28 mouse cellular contexts compared by ENCODE assay signal in the genomic region with DNA sequence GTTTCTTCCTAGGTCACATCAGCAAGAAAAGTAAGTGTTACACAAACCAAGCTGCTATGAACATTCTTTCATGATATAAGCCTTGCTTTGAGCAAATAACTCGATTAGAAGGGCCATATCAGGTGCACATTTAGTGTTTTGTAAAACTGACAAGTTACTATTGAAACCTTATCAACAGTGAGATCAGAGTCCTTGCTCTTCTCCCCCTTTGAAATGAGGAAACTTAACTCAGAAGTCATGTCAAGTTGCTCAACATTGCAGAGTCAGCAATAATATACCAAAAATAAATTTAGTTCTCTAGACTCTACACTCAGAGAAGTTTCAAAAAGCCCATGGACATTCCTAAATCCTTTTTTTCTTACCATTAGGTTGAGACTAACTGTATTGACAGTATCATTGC.
DNase-seq lines count a peak whose midpoint lies in the region; ATAC-seq and TF ChIP-seq lines count a peak whose summit lies in the region.
"Had no signal": no experiment of that assay in that cellular context is flagged by ENCODE, and none has a peak within 500 bp of the region (broad histone marks: within the 10 kb centered on the region; RNA-seq: fewer than 3 reads in every experiment).

No protein-coding gene starts in this region.

- TF ChIP-seq CTCF in lung, postnatal 0 days (IDR thresholded peaks at IDR 0.05): no peak

- no peak overlapping the region for H3K9ac ChIP-seq in lung, postnatal 0 days (replicated peaks; ENCODE audit: low read depth)
- H3K9ac ChIP-seq in ES-E14 (ENCODE audit: insufficient read depth, low read depth, low read length, poor library complexity, severe bottlenecking): no peak overlapping the region
- H3K9ac ChIP-seq: embryonic facial prominence, embryonic 13.5 days; forebrain, embryonic 13.5 days; hindbrain, embryonic 13.5 days; intestine, embryonic 15.5 days had no signal

- H3K4me2 ChIP-seq in lung, postnatal 0 days (replicated peaks; ENCODE audit: low read depth, low read length): no peak overlapping the region
- H3K4me2 ChIP-seq: embryonic facial prominence, embryonic 13.5 days; forebrain, embryonic 13.5 days; hindbrain, embryonic 13.5 days; intestine, embryonic 15.5 days had no signal

- no peaks in the 10 kb centered on the region for H3K36me3 ChIP-seq in lung, postnatal 0 days (ENCODE audit: insufficient read depth, low read length)
- no peaks in the 10 kb centered on the region for H3K36me3 ChIP-seq in ES-E14 (ENCODE audit: control insufficient read depth, insufficient read depth, low read length, poor library complexity, severe bottlenecking)
- no peaks in the 10 kb centered on the region for H3K36me3 ChIP-seq in forebrain, embryonic 10.5 days (replicated peaks)
- H3K36me3 ChIP-seq: embryonic facial prominence, embryonic 10.5 days; embryonic facial prominence, embryonic 13.5 days; G1E; heart, embryonic 10.5 days; hindbrain, embryonic 10.5 days; hindbrain, embryonic 13.5 days; intestine, embryonic 15.5 days had no signal

- H3K4me3 ChIP-seq in lung, postnatal 0 days (ENCODE audit: low read depth, low read length): no peak overlapping the region
- H3K4me3 ChIP-seq in ES-E14 (ENCODE audit: insufficient read depth in 1 of 2, low read depth in 1 of 2, low read length in 2 of 2, poor library complexity in 1 of 2, severe bottlenecking in 1 of 2): no peak overlapping the region
- no peak overlapping the region for H3K4me3 ChIP-seq in forebrain, embryonic 10.5 days
- H3K4me3 ChIP-seq: embryonic facial prominence, embryonic 10.5 days; embryonic facial prominence, embryonic 13.5 days; erythroblast, embryonic 14.5 days; forebrain, embryonic 13.5 days; gastrocnemius, adult 2 months; heart, adult 2 months; heart, embryonic 10.5 days; hindbrain, embryonic 10.5 days; hindbrain, embryonic 13.5 days; intestine, embryonic 15.5 days had no signal

- no peak overlapping the region for H3K27ac ChIP-seq in lung, postnatal 0 days (ENCODE audit: low read length)
- no peak overlapping the region for H3K27ac ChIP-seq in ES-E14 (ENCODE audit: insufficient read depth, low read depth, low read length, poor library complexity, severe bottlenecking)
- H3K27ac ChIP-seq in forebrain, embryonic 10.5 days: no peak overlapping the region
- H3K27ac ChIP-seq: embryonic facial prominence, embryonic 10.5 days; embryonic facial prominence, embryonic 13.5 days; forebrain, embryonic 13.5 days; gastrocnemius, adult 2 months; heart, adult 2 months; heart, embryonic 10.5 days; hindbrain, embryonic 10.5 days; hindbrain, embryonic 13.5 days; intestine, embryonic 15.5 days had no signal

- WGBS in lung, postnatal 0 days: 41% methylated on average over 1 of the region's 1 CpGs
- 73% methylated on average over 1 of the region's 1 CpGs for WGBS in forebrain, embryonic 10.5 days

- peaks cover 5% of the 10 kb centered on the region; the same call in 1 of the 2 replicates for H3K4me1 ChIP-seq in lung, postnatal 0 days (ENCODE audit: insufficient read depth, low read depth, low read length)
- no peaks in the 10 kb centered on the region for H3K4me1 ChIP-seq in ES-E14 (ENCODE audit: control insufficient read depth in 2 of 2, insufficient read depth in 2 of 2, low read length in 2 of 2, poor library complexity in 1 of 2)
- peaks cover 5% of the 10 kb centered on the region; the same call in 1 of the 2 replicates for H3K4me1 ChIP-seq in forebrain, embryonic 10.5 days
- H3K4me1 ChIP-seq: heart, embryonic 10.5 days; intestine, embryonic 15.5 days had no signal

- ATAC-seq in lung, postnatal 0 days: no peak
- peak; percentile 52 for ATAC-seq in granulocyte monocyte progenitor cell, adult 5-6 weeks (replicated peaks; ENCODE audit: poor library complexity, severe bottlenecking)
- ATAC-seq in megakaryocyte progenitor cell, adult 5-6 weeks (replicated peaks; ENCODE audit: poor library complexity): peak; percentile 38; the same call in 1 of the 2 replicates
- ATAC-seq: hindbrain, embryonic 16.5 days; intestine, embryonic 15.5 days; Patski had no signal

- no peak for TF ChIP-seq EP300 in lung, postnatal 0 days (IDR thresholded peaks at IDR 0.05)

- DNase-seq in lung, postnatal 0 days (ENCODE audit: low spot score): peak; percentile 28
- DNase-seq in lung, postnatal 36 days: no peak
- no peak for DNase-seq in ES-E14 (ENCODE audit: low read depth, low spot score)
- no peak for DNase-seq in forebrain, embryonic 10.5 days (ENCODE audit: extremely low spot score, low spot score)
- DNase-seq in embryo, embryonic 9.5 days (ENCODE audit: extremely low spot score): no peak
- no peak for DNase-seq in T-cell, adult 2 months (ENCODE audit: low spot score)
- DNase-seq: adrenal gland, adult 2 months; adrenal gland, postnatal 14 days; cerebellum, adult 11-12 months; cerebellum, adult 8-10 months; cerebellum, postnatal 36 days; gastrocnemius, adult 2 months; gastrocnemius, postnatal 14 days; heart, adult 2 months; kidney, adult 11 months had no signal

- in situ Hi-C loops in ES-E14 (cut with MboI; ENCODE audit: low sequenced_read_pairs in 2 of 2, unreplicated experiment in 2 of 2): loop anchor here in 1 of 2 experiments (25.0 kb wide), 1 partner anchor 269 kb away; no protein-coding TSS in a partner anchor

- H3K27me3 ChIP-seq in lung, postnatal 0 days (replicated peaks; ENCODE audit: insufficient read depth, low read length): no peaks in the 10 kb centered on the region
- H3K27me3 ChIP-seq in forebrain, embryonic 10.5 days (ENCODE audit: poor library complexity, severe bottlenecking): no peaks in the 10 kb centered on the region
- H3K27me3 ChIP-seq: embryonic facial prominence, embryonic 13.5 days; forebrain, embryonic 13.5 days; hindbrain, embryonic 13.5 days; intestine, embryonic 15.5 days; Patski had no signal

- no peaks in the 10 kb centered on the region for H3K9me3 ChIP-seq in lung, postnatal 0 days (ENCODE audit: low read length)
- no peaks in the 10 kb centered on the region for H3K9me3 ChIP-seq in ES-E14 (ENCODE audit: control insufficient read depth, insufficient read depth, low read depth, low read length)
- no peaks in the 10 kb centered on the region for H3K9me3 ChIP-seq in forebrain, embryonic 10.5 days
- H3K9me3 ChIP-seq: embryonic facial prominence, embryonic 10.5 days; embryonic facial prominence, embryonic 13.5 days; forebrain, embryonic 13.5 days; G1E; heart, embryonic 10.5 days; hindbrain, embryonic 10.5 days; hindbrain, embryonic 13.5 days; intestine, embryonic 15.5 days had no signal

TF ChIP-seq in ES-E14, 5 proteins besides CTCF, POLR2A, EP300 and RAD21:
- TF ChIP-seq ZC3H11A (IDR thresholded peaks at IDR 0.05; ENCODE audit: borderline replicate concordance, low read depth, low read length) (no peak), HCFC1 (IDR thresholded peaks at IDR 0.05; ENCODE audit: borderline replicate concordance, insufficient read depth, low read length) (no peak), CHD2 (IDR thresholded peaks at IDR 0.05; ENCODE audit: low read depth, low read length) (no peak), MAFK (IDR thresholded peaks at IDR 0.05; ENCODE audit: insufficient read depth, low read depth, low read length) (peak; percentile 64; the same call in 1 of the 2 replicates), ZNF384 (IDR thresholded peaks at IDR 0.05; ENCODE audit: low read depth, low read length) (no peak)
